In genomic region chr19:12575107-12575506, GRCm38 (mm10) we compare ENCODE assay signal across 11 mouse cellular contexts. TPM values are rescaled to one million over a fixed set of nuclear protein-coding genes. Genes with fewer than 3 reads are reported as not detected.
DNase-seq lines count a peak whose midpoint lies in the region; ATAC-seq and TF ChIP-seq lines count a peak whose summit lies in the region.
"Had no signal": no experiment of that assay in that cellular context is flagged by ENCODE, and none has a peak within 500 bp of the region (broad histone marks: within the 10 kb centered on the region; RNA-seq: fewer than 3 reads in every experiment).

No protein-coding gene starts in this region.

- intact Hi-C loops in gastrocnemius, postnatal 14 days (cut with DNase I; ENCODE audit: low total_unique reads), result no loop called here

- 83% methylated on average over 7 of the region's 7 CpGs for WGBS in kidney, embryonic 14.5 days
- WGBS in liver, embryonic 16.5 days (ENCODE audit: insufficient replicate concordance), result 64% methylated on average over 7 of the region's 7 CpGs

- no peak for TF ChIP-seq RAD21 in MEL (IDR thresholded peaks at IDR 0.05; ENCODE audit: low read depth, low read length)

- no peak for TF ChIP-seq CTCF in MEL (IDR thresholded peaks at IDR 0.05 in 2 of 3, conservative IDR thresholded peaks at IDR 0.05 in 1 of 3; ENCODE audit: control insufficient read depth in 1 of 3, insufficient read depth in 1 of 3, low read depth in 2 of 3, low read length in 3 of 3, poor library complexity in 1 of 3, severe bottlenecking in 1 of 3)

- TF ChIP-seq EP300 in MEL (IDR thresholded peaks at IDR 0.05; ENCODE audit: low read depth in 1 of 2, low read length in 2 of 2), result peak; percentile 64 to 67; a peak in 3 of 4 replicates

- no peaks in the 10 kb centered on the region for H3K27me3 ChIP-seq in kidney, embryonic 14.5 days (ENCODE audit: control insufficient read depth, insufficient read depth, low read length)
- H3K27me3 ChIP-seq in MEL (ENCODE audit: control insufficient read depth in 1 of 2, insufficient read depth in 2 of 2, low read length in 2 of 2), result no peaks in the 10 kb centered on the region
- H3K27me3 ChIP-seq in liver, embryonic 16.5 days (ENCODE audit: control insufficient read depth, insufficient read depth, low read depth, low read length), result no peaks in the 10 kb centered on the region
- H3K27me3 ChIP-seq: neural tube, embryonic 12.5 days had no signal

- peaks cover 9% of the 10 kb centered on the region; the same call in 1 of the 2 replicates for H3K36me3 ChIP-seq in kidney, embryonic 14.5 days (ENCODE audit: control insufficient read depth, insufficient read depth, low read length)
- peaks cover 15 to 35% of the 10 kb centered on the region in 2 experiments for H3K36me3 ChIP-seq in MEL (ENCODE audit: control insufficient read depth in 1 of 2, insufficient read depth in 2 of 2, low read length in 2 of 2)
- peaks cover 7% of the 10 kb centered on the region for H3K36me3 ChIP-seq in liver, embryonic 16.5 days (ENCODE audit: control insufficient read depth, insufficient read depth)
- H3K36me3 ChIP-seq: G1E had no signal

- H3K4me1 ChIP-seq in kidney, embryonic 14.5 days (ENCODE audit: control insufficient read depth, insufficient read depth, low read length), result no peaks in the 10 kb centered on the region
- H3K4me1 ChIP-seq in MEL (ENCODE audit: control insufficient read depth in 1 of 2, insufficient read depth in 2 of 2, low read length in 2 of 2), result peaks cover 7 to 17% of the 10 kb centered on the region in 2 experiments
- H3K4me1 ChIP-seq in liver, embryonic 16.5 days (ENCODE audit: control insufficient read depth, low read depth, low read length), result peaks cover 16% of the 10 kb centered on the region

- H3K9me3 ChIP-seq in kidney, embryonic 14.5 days (ENCODE audit: control insufficient read depth, low read length), result no peaks in the 10 kb centered on the region
- no peaks in the 10 kb centered on the region for H3K9me3 ChIP-seq in MEL (replicated peaks; ENCODE audit: insufficient read depth, low read length)
- H3K9me3 ChIP-seq in liver, embryonic 16.5 days (replicated peaks; ENCODE audit: control insufficient read depth, low read length), result no peaks in the 10 kb centered on the region
- H3K9me3 ChIP-seq: G1E; neural tube, embryonic 12.5 days had no signal

- DNase-seq in kidney, postnatal 36 days, result no peak
- DNase-seq in MEL (ENCODE audit: low read depth, low spot score), result peak; percentile 80
- peak; percentile 45 for DNase-seq in gastrocnemius, postnatal 14 days
- no peak for DNase-seq in adrenal gland, adult 8-10 months
- DNase-seq in left cerebral cortex, adult 9 months (ENCODE audit: low spot score in 2 of 2), result no peak
- no peak for DNase-seq in kidney, adult 18-20 months

- no peak overlapping the region for H3K9ac ChIP-seq in kidney, embryonic 14.5 days (ENCODE audit: low read depth, low read length)
- H3K9ac ChIP-seq in MEL (ENCODE audit: control insufficient read depth, low read depth, low read length, poor library complexity, severe bottlenecking), result peak overlapping the region; percentile 89
- peak overlapping the region; percentile 80; the same call in 1 of the 2 replicates for H3K9ac ChIP-seq in liver, embryonic 16.5 days (ENCODE audit: low read depth, low read length)
- H3K9ac ChIP-seq: neural tube, embryonic 12.5 days had no signal

- peaks cover 43% of the 10 kb centered on the region for H3K79me2 ChIP-seq in MEL (ENCODE audit: control insufficient read depth, insufficient read depth, low read length, poor library complexity)

- ATAC-seq in kidney, embryonic 14.5 days (ENCODE audit: low FRiP score, low TSS enrichment), result no peak
- ATAC-seq in liver, embryonic 16.5 days (ENCODE audit: low read depth), result no peak

- no peak overlapping the region for H3K4me3 ChIP-seq in kidney, embryonic 14.5 days (ENCODE audit: low read length)
- H3K4me3 ChIP-seq in MEL (ENCODE audit: control insufficient read depth in 1 of 2, insufficient read depth in 1 of 2, low read depth in 2 of 2, low read length in 2 of 2), result peak overlapping the region; percentile 51 to 72
- peak overlapping the region; percentile 80 for H3K4me3 ChIP-seq in liver, embryonic 16.5 days (ENCODE audit: low read depth, low read length)
- H3K4me3 ChIP-seq: neural tube, embryonic 12.5 days had no signal

- no peak overlapping the region for H3K27ac ChIP-seq in kidney, embryonic 14.5 days (ENCODE audit: low read depth, low read length)
- H3K27ac ChIP-seq in MEL (ENCODE audit: control insufficient read depth, low read depth, low read length), result peak overlapping the region; percentile 96
- no peak overlapping the region for H3K27ac ChIP-seq in liver, embryonic 16.5 days (ENCODE audit: low read length)
- H3K27ac ChIP-seq: neural tube, embryonic 12.5 days had no signal

- no peak for TF ChIP-seq POLR2A in MEL (IDR thresholded peaks at IDR 0.05; ENCODE audit: control insufficient read depth in 1 of 2, insufficient read depth in 1 of 2, low read depth in 1 of 2, low read length in 2 of 2, poor library complexity in 1 of 2)

- peak overlapping the region; percentile 54; the same call in 1 of the 2 replicates for H3K4me2 ChIP-seq in kidney, embryonic 14.5 days (replicated peaks; ENCODE audit: low read depth, low read length)
- H3K4me2 ChIP-seq in liver, embryonic 16.5 days (ENCODE audit: low read depth, low read length), result peak overlapping the region; percentile 69

TF ChIP-seq in MEL, 35 proteins besides CTCF, POLR2A, EP300 and RAD21:
- TF ChIP-seq POLR2AphosphoS5 (IDR thresholded peaks at IDR 0.05; ENCODE audit: borderline replicate concordance, low read depth, low read length) (no peak), CHD1 (IDR thresholded peaks at IDR 0.05; ENCODE audit: low read depth, low read length) (peak; percentile 55; the same call in 1 of the 2 replicates), ETS1 (IDR thresholded peaks at IDR 0.05; ENCODE audit: low read depth, low read length) (peak; percentile 71), SIN3A (IDR thresholded peaks at IDR 0.05; ENCODE audit: low read length) (peak; percentile 53; the same call in 1 of the 2 replicates), GATA1 (IDR thresholded peaks at IDR 0.05; ENCODE audit: low read depth, low read length) (peak; percentile 18; the same call in 1 of the 2 replicates), ELF1 (IDR thresholded peaks at IDR 0.05; ENCODE audit: low read depth, low read length) (no peak), MAX (IDR thresholded peaks at IDR 0.05; ENCODE audit: low read length) (peak; percentile 58), TCF12 (IDR thresholded peaks at IDR 0.05; ENCODE audit: low read depth, low read length) (0 out of 2 replicates have a peak, but pooled peaks have one; percentile 14), TBP (IDR thresholded peaks at IDR 0.05; ENCODE audit: low read depth, low read length) (peak; percentile 47; the same call in 1 of the 2 replicates), MXI1 (IDR thresholded peaks at IDR 0.05; ENCODE audit: low read depth, low read length) (peak; percentile 75), USF2 (IDR thresholded peaks at IDR 0.05; ENCODE audit: borderline replicate concordance in 1 of 2, insufficient read depth in 1 of 2, low read depth in 1 of 2, low read length in 2 of 2) (no peak), MYC (IDR thresholded peaks at IDR 0.05; ENCODE audit: low read depth, low read length) (0 out of 2 replicates have a peak, but pooled peaks have one; percentile 38)

RNA-seq across cellular contexts. Expression of gene Gm4952, which starts 24.7 kb away (rescaled TPM):
- 0.09 TPM in 2 replicates for polyA plus RNA-seq in kidney, embryonic 14.5 days (2014; fragmentation: Nextera tagmentation; extraction: Ambion mirVana)
- not detected in 2 replicates for total RNA-seq in MEL (2012; rRNA removed)
- polyA plus RNA-seq in MEL (2012; ENCODE audit: insufficient read depth in 1 of 2, insufficient read length in 2 of 2, low read depth in 1 of 2, low replicate concordance in 2 of 2, missing spikeins in 1 of 2), result under 1 TPM in 1 of 2 experiments, not detected in 1; 0.06 TPM
- total RNA-seq in gastrocnemius, postnatal 14 days (2021), result not detected
- 20.2 and 22.6 TPM in 2 replicates for polyA plus RNA-seq in liver, embryonic 16.5 days (2015; fragmentation: Nextera tagmentation; extraction: Ambion mirVana)
- total RNA-seq in adrenal gland, adult 8-10 months (2022), result under 1 TPM in 1 of 4 experiments, not detected in 3; 0.16 TPM
- total RNA-seq: layer of hippocampus, adult 8-10 months had no signal
- polyA plus RNA-seq: G1E; neural tube, embryonic 12.5 days had no signal

RNA-seq across cellular contexts. Expression of gene Fam111a, which starts 29.6 kb away (rescaled TPM):
- 28.8 and 29.3 TPM in 2 replicates for polyA plus RNA-seq in kidney, embryonic 14.5 days (2014; fragmentation: Nextera tagmentation; extraction: Ambion mirVana)
- 53.1 and 56.1 TPM in 2 replicates for total RNA-seq in MEL (2012; rRNA removed)
- polyA plus RNA-seq in MEL (2012; ENCODE audit: insufficient read depth in 1 of 2, insufficient read length in 2 of 2, low read depth in 1 of 2, low replicate concordance in 2 of 2, missing spikeins in 1 of 2), result 100 to 1,000 TPM in 1 of 2 experiments, 10 to 100 TPM in 1; 75.9 to 157 TPM
- total RNA-seq in gastrocnemius, postnatal 14 days (2021), result 1 to 10 TPM; 3.9 to 5.5 TPM
- polyA plus RNA-seq in liver, embryonic 16.5 days (2015; fragmentation: Nextera tagmentation; extraction: Ambion mirVana), result 21.7 and 26.0 TPM in 2 replicates
- total RNA-seq in adrenal gland, adult 8-10 months (2022), result 1 to 10 TPM; 2.2 to 5.5 (median 4.6) TPM

RNA-seq across cellular contexts. Expression of gene Glyat, which starts 58.0 kb away (rescaled TPM):
- 4.3 and 4.4 TPM in 2 replicates for polyA plus RNA-seq in kidney, embryonic 14.5 days (2014; fragmentation: Nextera tagmentation; extraction: Ambion mirVana)
- not detected in 2 replicates for total RNA-seq in MEL (2012; rRNA removed)
- not detected for polyA plus RNA-seq in MEL (2012; ENCODE audit: insufficient read depth in 1 of 2, insufficient read length in 2 of 2, low read depth in 1 of 2, low replicate concordance in 2 of 2, missing spikeins in 1 of 2)
- under 1 TPM in 1 of 2 experiments, not detected in 1; 0.06 TPM for total RNA-seq in gastrocnemius, postnatal 14 days (2021)
- 0.23 and 0.38 TPM in 2 replicates for polyA plus RNA-seq in liver, embryonic 16.5 days (2015; fragmentation: Nextera tagmentation; extraction: Ambion mirVana)
- not detected for total RNA-seq in adrenal gland, adult 8-10 months (2022)
- polyA plus RNA-seq: G1E; neural tube, embryonic 12.5 days had no signal

Comparison
In these comparisons a context has a peak if more than half of its experiments do, and no peak if none do; other contexts are left out.
1. DNase-seq: peak in MEL (single experiment) and gastrocnemius, postnatal 14 days (single experiment); none in kidney, postnatal 36 days (0 of 2), adrenal gland, adult 8-10 months (single experiment), left cerebral cortex, adult 9 months (0 of 2) and kidney, adult 18-20 months (single experiment).